Mouse (Mus musculus): ENCODE data around the gene Hivep3. TPM values are rescaled to one million over a fixed set of nuclear protein-coding genes. Genes with fewer than 3 reads are reported as not detected.

Gene Hivep3
- polyA plus RNA-seq, 1 experiment from 2014 or later = 21.0 TPM

- Histone ChIP-seq H3K27ac (replicated peaks) (no peak overlapping the region), H3K4me1 (no peaks in the 10 kb centered on the region), H3K36me3 (no peaks in the 10 kb centered on the region), H3K9me3 (replicated peaks) (no peaks in the 10 kb centered on the region), H3K4me3 (replicated peaks) (no peak overlapping the region), H3K27me3 (replicated peaks) (no peaks in the 10 kb centered on the region), H3K9ac (replicated peaks) (no peak overlapping the region), H3K4me2 (no peak overlapping the region)
- no peak for ATAC-seq (ENCODE audit: low FRiP score)
- 64% methylated on average over 8 of the region's 8 CpGs for whole genome bisulfite sequencing
These were observed 323.9 kb downstream of the Hivep3 start for GRCm38 (mm10) chr4:120057529-120057928.

- no peak overlapping the region for H3K9ac ChIP-seq (replicated peaks)
- H3K27ac ChIP-seq (replicated peaks) = no peak overlapping the region
- no peaks in the 10 kb centered on the region for H3K4me1 ChIP-seq
- no peak overlapping the region for H3K4me3 ChIP-seq (replicated peaks)
- H3K4me2 ChIP-seq = no peak overlapping the region
- no peaks in the 10 kb centered on the region for H3K36me3 ChIP-seq
- ATAC-seq (ENCODE audit: low FRiP score) = no peak
- H3K9me3 ChIP-seq (replicated peaks) = no peaks in the 10 kb centered on the region
- 90% methylated on average over 3 of the region's 3 CpGs for WGBS
- H3K27me3 ChIP-seq (replicated peaks) = no peaks in the 10 kb centered on the region
These were observed 324.6 kb downstream of the Hivep3 start for GRCm38 (mm10) chr4:120058157-120058556.

DNA sequence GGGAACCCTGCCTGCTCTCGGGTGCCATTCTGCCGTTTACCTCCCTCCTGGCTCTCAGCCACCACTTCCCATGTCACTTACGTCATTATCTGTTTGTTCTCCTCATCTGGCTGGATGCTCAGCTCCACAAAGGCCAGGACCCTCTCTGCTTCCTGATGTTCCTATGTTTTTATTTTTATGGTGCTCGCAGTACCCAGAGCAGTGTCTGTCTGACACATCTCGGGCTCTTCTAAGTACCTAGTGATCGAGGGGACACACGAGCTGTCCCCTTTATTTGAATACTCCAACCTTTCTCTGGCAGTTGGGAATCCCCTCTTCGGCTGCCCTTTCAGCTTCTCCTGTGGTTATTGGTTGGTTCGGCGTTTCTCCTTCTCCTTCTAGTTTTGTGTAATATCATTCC is 325.2 kb downstream of the Hivep3 start:
- no peak overlapping the region for H3K9ac ChIP-seq (replicated peaks)
- ATAC-seq (ENCODE audit: low FRiP score) = no peak
- H3K4me1 ChIP-seq = no peaks in the 10 kb centered on the region
- no peaks in the 10 kb centered on the region for H3K27me3 ChIP-seq (replicated peaks)
- no peak overlapping the region for H3K4me3 ChIP-seq (replicated peaks)
- H3K4me2 ChIP-seq = no peak overlapping the region
- WGBS = 80% methylated on average over 10 of the region's 10 CpGs
- no peak overlapping the region for H3K27ac ChIP-seq (replicated peaks)
- H3K9me3 ChIP-seq (replicated peaks) = no peaks in the 10 kb centered on the region
- H3K36me3 ChIP-seq = no peaks in the 10 kb centered on the region

DNA sequence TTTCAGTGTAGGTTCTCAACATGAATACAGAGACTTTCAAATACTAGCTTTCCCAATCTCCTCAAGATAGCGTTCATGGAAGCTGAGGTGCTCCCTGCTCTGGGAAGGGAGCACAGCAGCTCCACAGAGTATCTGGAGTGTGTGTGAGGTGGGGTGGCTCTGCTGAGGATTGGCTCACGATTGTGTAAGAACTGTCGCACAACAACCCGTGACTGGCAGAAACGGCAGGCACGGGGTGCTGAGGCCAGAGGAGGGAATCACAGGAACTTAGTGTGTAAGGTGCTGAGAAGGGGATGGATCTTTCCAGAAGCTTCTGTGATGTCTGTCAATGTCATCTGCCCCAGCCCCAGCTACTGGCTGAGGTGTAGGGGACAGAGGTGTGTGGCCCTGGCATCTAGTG is 328.1 kb downstream of the Hivep3 start:
- Histone ChIP-seq H3K4me1 (no peaks in the 10 kb centered on the region), H3K4me3 (replicated peaks) (no peak overlapping the region), H3K36me3 (no peaks in the 10 kb centered on the region), H3K27ac (replicated peaks) (no peak overlapping the region), H3K4me2 (no peak overlapping the region), H3K9me3 (replicated peaks) (no peaks in the 10 kb centered on the region), H3K9ac (replicated peaks) (no peak overlapping the region), H3K27me3 (replicated peaks) (no peaks in the 10 kb centered on the region)
- no peak for ATAC-seq (ENCODE audit: low FRiP score)
- WGBS = 86% methylated on average over 6 of the region's 6 CpGs

- Histone ChIP-seq H3K36me3 (no peaks in the 10 kb centered on the region), H3K4me3 (replicated peaks) (no peak overlapping the region), H3K27ac (replicated peaks) (no peak overlapping the region), H3K4me1 (0 out of 2 replicates have a peak, but pooled peaks cover 2% of the 10 kb centered on the region), H3K27me3 (replicated peaks) (no peaks in the 10 kb centered on the region), H3K9me3 (replicated peaks) (no peaks in the 10 kb centered on the region), H3K9ac (replicated peaks) (no peak overlapping the region), H3K4me2 (no peak overlapping the region)
- 79% methylated on average over 6 of the region's 6 CpGs for WGBS
- ATAC-seq (ENCODE audit: low FRiP score) = no peak
These were observed 328.6 kb downstream of the Hivep3 start for GRCm38 (mm10) chr4:120062198-120062597.

GRCm38 (mm10) chr4:120062754-120063153 is 329.2 kb downstream of the Hivep3 start:
- Histone ChIP-seq H3K27ac (replicated peaks) (no peak overlapping the region), H3K4me2 (no peak overlapping the region), H3K27me3 (replicated peaks) (no peaks in the 10 kb centered on the region), H3K36me3 (no peaks in the 10 kb centered on the region), H3K4me1 (0 out of 2 replicates have a peak, but pooled peaks cover 3% of the 10 kb centered on the region), H3K9ac (replicated peaks) (no peak overlapping the region), H3K4me3 (replicated peaks) (no peak overlapping the region), H3K9me3 (replicated peaks) (no peaks in the 10 kb centered on the region)
- ATAC-seq (ENCODE audit: low FRiP score) = no peak
- 90% methylated on average over 11 of the region's 11 CpGs for WGBS

DNA sequence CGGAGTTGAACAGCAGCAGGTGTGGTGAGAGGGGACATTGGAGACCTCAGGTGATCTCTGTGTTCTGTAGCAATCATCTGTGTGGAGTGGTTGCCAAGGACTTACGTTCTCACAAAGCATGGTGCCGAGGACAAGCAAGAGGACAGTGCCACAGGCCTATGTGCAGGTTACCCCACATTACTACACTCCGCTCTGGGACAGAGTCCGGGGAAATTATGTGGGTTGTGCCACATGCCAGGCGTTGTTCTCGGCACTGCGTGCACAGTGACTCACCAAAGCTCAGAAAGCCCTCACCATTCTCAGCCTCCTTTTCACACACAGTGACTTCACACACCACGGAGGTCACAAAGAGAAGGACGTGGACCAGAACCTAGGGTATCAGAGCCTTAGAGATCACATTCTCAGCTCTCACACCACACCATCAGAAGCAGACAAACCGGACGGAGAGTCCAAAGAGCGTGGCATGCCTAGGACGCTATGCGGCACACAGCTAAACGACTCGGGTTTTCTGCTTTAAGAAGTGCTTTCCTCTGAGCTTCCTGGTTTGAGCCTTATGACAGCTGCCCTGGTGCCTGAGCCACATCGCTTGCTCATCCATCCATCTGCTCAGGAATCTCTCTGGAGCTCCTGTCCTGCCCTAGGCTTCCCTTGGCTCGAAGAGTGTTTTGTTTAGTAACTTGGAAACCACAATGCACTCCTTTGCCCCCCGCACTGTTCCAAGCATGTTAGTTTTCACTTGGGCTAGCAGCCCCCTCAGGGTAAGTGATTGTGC is 330.0 kb downstream of the Hivep3 start:
- ATAC-seq (ENCODE audit: low FRiP score) = no peak
- Histone ChIP-seq H3K27ac (replicated peaks) (no peak overlapping the region), H3K4me2 (no peak overlapping the region), H3K4me3 (replicated peaks) (no peak overlapping the region), H3K4me1 (0 out of 2 replicates have a peak, but pooled peaks cover 3% of the 10 kb centered on the region), H3K27me3 (replicated peaks) (no peaks in the 10 kb centered on the region), H3K9me3 (replicated peaks) (no peaks in the 10 kb centered on the region), H3K36me3 (no peaks in the 10 kb centered on the region), H3K9ac (replicated peaks) (no peak overlapping the region)
- WGBS = 93% methylated on average over 20 of the region's 20 CpGs

GRCm38 (mm10) chr4:120064696-120065095 is 331.1 kb downstream of the Hivep3 start, which contains the start of gene AL607142.1:
TSS of gene AL607142.1 (plus strand) at chr4:120064996.
- no peaks in the 10 kb centered on the region for H3K36me3 ChIP-seq
- no peak for ATAC-seq (ENCODE audit: low FRiP score)
- H3K9ac ChIP-seq (replicated peaks) = no peak within 1 kb of the TSS
- no peak within 1 kb of the TSS for H3K27ac ChIP-seq (replicated peaks)
- H3K4me2 ChIP-seq = no peak within 1 kb of the TSS
- H3K27me3 ChIP-seq (replicated peaks) = no peaks in the 10 kb centered on the region
- no peak within 1 kb of the TSS for H3K4me3 ChIP-seq (replicated peaks)
- H3K4me1 ChIP-seq = 0 out of 2 replicates have a peak, but pooled peaks cover 3% of the 10 kb centered on the region
- no peaks in the 10 kb centered on the region for H3K9me3 ChIP-seq (replicated peaks)
- 92% methylated on average over 10 of the region's 10 CpGs for WGBS

DNA sequence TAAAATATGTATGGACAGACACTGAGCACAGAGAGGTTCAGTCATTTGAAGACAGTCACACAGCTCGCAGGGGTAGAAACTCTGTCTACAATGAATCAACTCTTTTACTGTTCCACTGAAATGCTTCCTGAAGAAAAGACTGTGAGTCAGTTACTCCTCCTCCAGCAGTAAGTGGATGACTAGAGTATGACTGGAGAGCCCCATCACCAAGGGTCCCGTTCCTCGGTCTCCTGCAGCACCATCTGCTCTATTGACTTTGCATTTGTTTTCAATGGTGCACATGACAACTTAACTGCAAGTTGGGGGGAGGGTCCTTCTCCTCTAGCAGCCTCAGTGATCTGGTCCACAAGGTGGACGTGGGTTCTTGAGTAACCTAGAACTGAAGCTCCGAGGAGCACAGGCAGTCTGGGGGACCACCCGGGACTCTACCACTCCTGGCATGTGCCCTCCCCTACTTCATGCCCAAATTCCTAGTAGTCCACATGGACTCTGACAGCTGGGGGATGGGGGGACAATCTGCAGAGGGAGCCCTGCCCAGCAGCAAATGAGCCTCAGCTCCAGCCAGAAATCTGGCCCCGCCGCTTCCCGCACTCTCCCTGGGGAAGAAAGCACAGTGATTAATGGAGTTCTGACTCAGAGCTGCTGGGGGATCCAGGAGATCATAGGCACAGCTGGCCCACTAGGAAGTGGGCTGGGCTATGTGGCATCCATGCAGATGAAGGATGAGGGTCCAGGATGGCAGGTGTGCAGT is 333.4 kb downstream of the Hivep3 start:
- peaks cover 7% of the 10 kb centered on the region; the same call in 1 of the 2 replicates for H3K4me1 ChIP-seq
- no peak overlapping the region for H3K27ac ChIP-seq (replicated peaks)
- no peaks in the 10 kb centered on the region for H3K9me3 ChIP-seq (replicated peaks)
- peak; percentile 14; the same call in 1 of the 2 replicates for ATAC-seq (ENCODE audit: low FRiP score)
- 62% methylated on average over 9 of the region's 9 CpGs for WGBS
- H3K9ac ChIP-seq (replicated peaks) = no peak overlapping the region
- H3K4me3 ChIP-seq (replicated peaks) = no peak overlapping the region
- H3K36me3 ChIP-seq = no peaks in the 10 kb centered on the region
- H3K4me2 ChIP-seq = no peak overlapping the region
- no peaks in the 10 kb centered on the region for H3K27me3 ChIP-seq (replicated peaks)

GRCm38 (mm10) chr4:120067592-120068235 is 334.1 kb downstream of the Hivep3 start:
- no peaks in the 10 kb centered on the region for H3K27me3 ChIP-seq (replicated peaks)
- 86% methylated on average over 8 of the region's 8 CpGs for WGBS
- H3K27ac ChIP-seq (replicated peaks) = no peak overlapping the region
- H3K4me2 ChIP-seq = no peak overlapping the region
- H3K36me3 ChIP-seq = no peaks in the 10 kb centered on the region
- peaks cover 7% of the 10 kb centered on the region; the same call in 1 of the 2 replicates for H3K4me1 ChIP-seq
- H3K4me3 ChIP-seq (replicated peaks) = no peak overlapping the region
- H3K9me3 ChIP-seq (replicated peaks) = no peaks in the 10 kb centered on the region
- no peak overlapping the region for H3K9ac ChIP-seq (replicated peaks)
- no peak for ATAC-seq (ENCODE audit: low FRiP score)

DNA sequence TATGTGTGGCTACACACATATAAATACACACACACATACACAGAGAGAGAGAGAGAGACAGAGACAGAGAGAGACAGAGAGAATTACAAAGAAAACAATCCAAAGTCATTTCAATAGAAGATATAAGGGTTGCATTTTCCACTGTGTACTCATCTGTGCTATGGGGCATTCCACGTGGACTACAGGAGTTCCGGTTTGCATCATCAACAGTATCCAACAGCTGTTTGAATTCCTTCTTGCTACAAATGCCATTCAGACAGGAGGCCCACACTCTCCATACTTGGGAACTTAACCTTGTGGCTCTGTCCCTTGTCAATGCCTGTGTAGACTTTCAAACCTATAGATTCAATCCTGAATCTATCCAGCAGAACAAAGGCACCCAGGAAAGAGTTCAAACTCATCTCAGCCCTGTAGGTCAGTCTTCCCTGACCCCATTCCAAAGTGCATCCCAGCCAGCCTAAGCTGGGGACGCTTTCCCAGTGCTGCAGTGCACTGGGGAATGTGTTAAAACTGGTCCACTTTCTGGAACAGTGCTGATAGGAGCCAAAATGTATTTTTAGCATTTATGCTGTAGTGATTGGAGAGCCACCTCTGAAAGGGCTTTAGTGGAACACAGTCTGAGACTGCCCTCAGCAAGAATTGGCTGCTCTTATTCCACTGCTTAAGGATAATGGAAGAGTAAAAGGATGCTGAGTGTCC is 335.4 kb downstream of the Hivep3 start:
- Histone ChIP-seq H3K4me3 (replicated peaks) (no peak overlapping the region), H3K4me2 (no peak overlapping the region), H3K27ac (replicated peaks) (no peak overlapping the region), H3K27me3 (replicated peaks) (0 out of 2 replicates have a peak, but pooled peaks cover 3% of the 10 kb centered on the region), H3K9ac (replicated peaks) (no peak overlapping the region), H3K4me1 (peaks cover 13% of the 10 kb centered on the region), H3K9me3 (replicated peaks) (no peaks in the 10 kb centered on the region), H3K36me3 (no peaks in the 10 kb centered on the region)
- 87% methylated on average over 3 of the region's 3 CpGs for WGBS
- no peak for ATAC-seq (ENCODE audit: low FRiP score)
